Mouse (Mus musculus) 3134 (cell line): Measurements from ENCODE around the gene Ear2.
"Not testable (repeated sequence)": the region's sequence is repeated elsewhere in the genome, so short reads cannot be mapped to it uniquely, and the experiment has no call there.

Source experiments
- DNase-seq: peaks from one replicate; pipeline ENCODE4 v3.0.0-alpha.2; 2011; ENCODE audit warnings: low spot score; ENCODE audit not compliant: insufficient read length; ENCODE audit errors: extremely low read depth

Ear2 gene

GRCm38 (mm10) chr14:44102354-44102753, at the start of gene Ear2:
TSS of gene Ear2 (plus strand) at chr14:44102654.
- not testable (repeated sequence) for DNase-seq

GRCm38 (mm10) chr14:44067879-44068278, 34.6 kb upstream of the Ear2 start:
- not testable (repeated sequence) for DNase-seq

DNA sequence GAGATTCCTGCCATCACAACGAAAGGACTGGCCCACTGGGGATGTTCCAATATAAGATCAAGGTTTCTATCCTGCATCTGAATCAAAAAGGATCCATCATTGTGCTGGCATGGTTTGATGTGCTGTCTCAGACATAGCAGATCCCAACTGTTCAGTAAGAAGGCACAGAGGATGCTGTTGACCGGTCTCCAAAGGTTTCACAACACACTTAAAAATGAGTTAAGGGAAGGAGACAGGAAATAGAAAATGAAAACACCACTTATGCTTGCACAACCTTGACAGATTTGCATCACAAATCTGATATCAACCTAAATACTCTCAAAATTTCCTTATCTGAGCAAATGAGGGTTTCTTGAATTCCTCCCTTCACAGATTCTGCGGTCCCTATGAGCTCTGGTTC, 31.9 kb upstream of the Ear2 start:
- DNase-seq = not testable (repeated sequence)

DNA sequence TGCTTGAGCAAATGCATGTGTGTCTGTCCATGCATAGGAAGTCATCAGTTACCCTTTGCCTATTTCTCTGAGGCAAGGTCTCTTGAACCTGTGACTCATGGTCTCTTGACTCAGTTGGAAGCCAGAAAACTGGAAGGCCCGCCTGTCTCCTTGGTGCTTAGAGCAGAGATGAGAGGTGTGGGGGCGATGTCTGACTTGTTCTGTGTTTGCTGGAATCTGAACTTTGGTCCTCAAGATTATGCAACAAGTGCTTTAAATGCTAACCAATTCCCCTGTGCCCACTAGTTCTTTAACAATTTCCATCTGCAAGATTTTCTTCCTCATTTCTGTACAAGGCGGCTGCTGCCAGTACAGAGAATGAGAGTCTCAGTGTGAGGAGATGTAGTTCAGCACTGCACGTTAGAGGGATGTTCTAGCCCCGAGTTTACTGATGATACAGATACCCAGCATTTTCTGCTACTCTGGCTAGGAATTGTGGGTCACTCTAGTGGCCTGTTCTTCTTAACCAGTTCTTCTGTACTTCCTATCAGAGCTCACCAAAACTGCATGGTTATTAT, 24.6 kb upstream of the Ear2 start:
- not testable (repeated sequence) for DNase-seq

DNA sequence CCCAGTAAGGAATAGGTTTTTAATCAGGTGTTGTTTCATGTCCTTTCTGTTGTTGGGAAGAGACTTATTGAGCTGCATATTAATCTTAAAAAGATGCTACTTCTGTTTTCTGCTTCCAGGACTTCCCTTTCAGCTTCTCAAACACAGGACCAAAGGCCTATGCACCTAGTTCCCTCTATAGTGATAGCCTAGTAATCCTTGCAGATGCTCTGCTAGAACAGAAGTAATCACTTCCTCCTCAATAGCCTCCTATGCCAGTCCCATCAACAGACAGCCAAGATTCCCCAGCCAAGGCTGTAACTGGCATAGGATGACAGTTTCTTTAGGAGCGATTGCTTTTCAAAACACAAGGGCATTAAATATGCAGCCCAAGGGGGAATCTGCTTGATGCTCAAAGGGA, 15.9 kb upstream of the Ear2 start:
- DNase-seq = not testable (repeated sequence)

GRCm38 (mm10) chr14:44087535-44087934, 14.9 kb upstream of the Ear2 start:
- DNase-seq = not testable (repeated sequence)

DNA sequence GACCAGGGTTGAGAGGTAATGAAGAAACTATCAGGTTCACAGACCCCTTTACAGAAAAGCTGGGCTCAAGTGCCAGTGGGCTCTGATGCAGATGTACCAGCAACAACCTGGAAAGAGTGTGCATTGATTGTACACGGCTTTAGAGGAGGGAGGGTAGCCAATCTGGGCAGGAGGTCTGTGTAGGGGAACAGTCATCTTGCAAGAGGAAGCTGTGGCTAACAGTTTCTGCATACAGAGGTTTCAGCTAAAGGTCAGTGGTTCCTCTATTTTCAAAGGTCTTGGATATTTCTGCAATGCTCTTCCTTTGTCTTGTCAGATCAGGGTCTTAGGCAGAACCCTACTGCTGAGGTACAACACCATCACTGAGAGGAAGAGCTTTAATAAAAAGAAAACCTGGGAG, 10.9 kb upstream of the Ear2 start:
- DNase-seq = not testable (repeated sequence)

DNA sequence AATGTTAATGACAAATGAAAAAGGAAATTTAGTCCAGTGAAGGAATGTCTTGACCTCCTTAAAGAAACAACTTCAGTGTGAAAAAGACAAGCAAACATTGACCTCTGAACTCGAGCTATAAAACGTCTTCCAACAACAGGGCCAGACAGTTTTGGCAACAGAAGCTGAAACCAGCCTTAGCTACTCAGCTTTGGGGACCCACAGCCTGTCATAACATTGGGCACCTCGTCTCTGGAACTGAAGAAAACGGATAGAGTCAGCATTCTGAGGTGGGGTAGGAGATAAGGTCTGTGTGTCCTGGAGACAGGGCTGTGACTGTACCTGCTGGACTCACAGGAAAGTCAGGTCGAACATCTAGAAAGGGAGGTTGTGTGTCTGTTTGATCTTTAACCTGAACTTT, 8.0 kb upstream of the Ear2 start:
- DNase-seq = not testable (repeated sequence)

DNA sequence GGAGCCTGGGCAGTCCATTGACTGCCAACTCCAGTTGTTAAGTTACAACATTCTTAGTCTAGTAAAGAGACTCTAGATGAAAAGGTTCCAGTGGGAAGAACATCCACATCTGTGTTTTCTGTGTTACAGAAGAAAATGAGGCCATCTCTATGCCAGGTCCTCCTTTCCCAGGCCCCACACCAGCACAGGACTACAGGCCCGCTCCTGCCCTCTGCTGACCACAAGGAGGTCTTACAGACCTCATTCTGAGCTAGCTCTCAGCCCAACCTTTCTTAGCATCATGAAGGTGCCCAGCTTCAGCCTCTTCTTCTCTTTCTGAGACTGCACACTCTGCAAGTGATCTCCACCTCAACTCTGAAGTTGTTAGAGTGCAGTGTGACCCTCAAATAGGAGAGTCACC, 2.4 kb upstream of the Ear2 start:
- not testable (repeated sequence) for DNase-seq

GRCm38 (mm10) chr14:44110981-44111380, 8.5 kb downstream of the Ear2 start:
- no peak for DNase-seq

DNA sequence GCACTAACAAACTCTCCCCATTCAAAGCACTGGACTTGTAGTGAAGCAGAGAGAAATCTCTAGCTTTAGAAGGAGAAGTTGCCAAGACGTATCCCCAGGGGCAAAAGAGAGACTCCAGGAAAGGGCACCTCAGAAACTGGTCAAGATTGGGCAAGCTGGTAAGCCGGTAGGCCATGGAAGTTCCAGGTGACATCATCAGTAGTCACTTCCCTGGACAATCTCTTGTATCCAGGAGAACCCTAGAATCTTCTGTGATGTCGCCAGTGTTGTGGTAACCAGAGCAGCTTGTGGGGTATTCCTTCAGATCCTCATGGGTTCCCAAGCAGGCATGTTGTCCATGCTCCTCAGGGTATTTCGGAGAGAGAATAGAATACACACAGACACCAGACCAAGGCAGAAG, 21.1 kb downstream of the Ear2 start, which contains the start of gene Gm3327:
TSS of gene Gm3327 (plus strand) at position 301 of the 400 bp plus-strand sequence.
- not testable (repeated sequence) for DNase-seq
